Mouse (Mus musculus): ENCODE results near the gene Tank.

- TF ChIP-seq E2F4 (IDR thresholded peaks at IDR 0.05; ENCODE audit: insufficient read depth), result no peak
- no peak for TF ChIP-seq MYOG (IDR thresholded peaks at IDR 0.05; ENCODE audit: control insufficient read depth in 1 of 3, insufficient read depth in 1 of 3, insufficient read length in 2 of 3, low read depth in 2 of 3)
Measured at GRCm38 (mm10) chr2:61563202-61563601, 15.2 kb upstream of the Tank start.
